Mouse (Mus musculus) urinary bladder, adult 2 months (tissue): ENCODE results near the gene Adss. TPM values are rescaled to one million over a fixed set of nuclear protein-coding genes. Genes with fewer than 3 reads are reported as not detected.

Experiments used
- DNase-seq: peaks from one replicate; pipeline ENCODE4 v3.0.0; 2022; ENCODE audit warnings: low spot score
- polyA plus RNA-seq: library from polyadenylated mRNA; depleted of rRNA; stranded (reverse); fragments of >200 nt; gene quantifications from 2 replicates; pipeline ENCODE4 v1.2.3, GENCODE M21; 2012; rRNA removed

Adss gene
- polyA plus RNA-seq, 1 experiment = 42.5 TPM

DNA sequence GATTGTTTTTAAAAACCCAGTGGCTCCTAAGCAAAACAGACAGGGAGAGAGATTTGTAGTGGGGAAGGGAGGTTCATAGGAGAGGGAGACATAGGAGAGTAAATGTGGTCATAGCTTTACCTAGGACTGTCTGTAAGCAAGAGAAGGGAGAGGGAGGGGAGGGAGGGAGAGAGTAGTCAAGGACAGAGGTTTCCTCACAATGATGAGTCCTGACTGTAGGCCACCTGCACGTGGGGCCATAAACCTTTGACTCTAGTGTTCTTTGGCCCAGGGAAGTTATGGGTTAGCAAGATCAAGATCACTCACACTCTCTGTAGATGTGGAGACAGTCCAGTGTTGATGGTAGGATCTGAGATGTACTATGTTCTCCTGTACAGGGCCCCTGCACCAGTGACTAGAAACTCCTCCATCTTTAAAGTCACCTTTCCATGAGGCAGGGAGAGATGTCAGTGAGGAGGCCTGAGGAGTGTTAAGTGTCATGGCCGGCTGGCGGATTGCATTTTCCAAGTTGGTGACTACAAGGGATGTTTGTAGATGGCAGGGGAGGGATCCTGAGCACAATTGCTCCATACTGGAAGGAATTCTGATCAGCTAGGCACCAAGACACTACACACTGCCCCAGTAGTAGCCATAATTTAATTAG is 68.3 kb downstream of the Adss start:
- no peak for DNase-seq

DNA sequence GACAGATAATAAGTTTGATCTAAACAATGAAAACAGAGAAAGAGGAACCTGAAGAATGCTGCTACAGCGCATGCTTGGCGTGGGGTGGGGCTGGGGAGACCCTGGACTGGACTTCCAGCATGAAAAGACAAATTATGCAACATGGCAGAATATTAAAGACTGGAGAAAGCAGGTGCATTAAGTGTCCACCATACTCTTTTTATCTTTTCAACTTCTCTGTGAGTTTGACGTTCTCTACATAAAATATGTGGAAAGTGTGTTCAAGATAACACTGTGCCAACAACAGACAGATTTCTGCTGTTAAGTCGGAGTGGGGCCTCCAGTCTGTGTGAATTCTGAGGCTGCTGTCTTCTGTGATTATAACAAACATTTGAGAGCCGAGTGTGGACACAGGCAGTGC is 69.4 kb downstream of the Adss start:
- DNase-seq = no peak

DNA sequence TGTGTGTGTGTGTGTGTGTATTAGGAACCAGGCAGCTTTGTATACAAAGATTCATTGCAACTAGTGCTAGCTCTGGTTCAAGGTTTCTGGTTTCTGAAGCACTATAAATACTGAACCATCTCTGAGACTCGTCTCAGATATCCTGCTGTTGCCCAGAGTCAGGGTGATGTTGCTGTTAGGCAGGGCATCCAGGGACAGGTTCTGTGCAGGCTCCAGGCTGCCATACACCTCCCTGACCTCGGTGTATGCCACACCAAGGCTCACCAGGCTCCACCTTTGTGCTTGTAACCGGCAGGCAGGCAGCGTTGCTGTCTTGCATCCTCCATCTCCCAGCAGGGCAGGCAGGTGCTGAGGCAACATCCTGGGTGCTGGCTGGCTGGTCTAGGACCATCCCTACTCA is 72.5 kb downstream of the Adss start:
- no peak for DNase-seq

DNA sequence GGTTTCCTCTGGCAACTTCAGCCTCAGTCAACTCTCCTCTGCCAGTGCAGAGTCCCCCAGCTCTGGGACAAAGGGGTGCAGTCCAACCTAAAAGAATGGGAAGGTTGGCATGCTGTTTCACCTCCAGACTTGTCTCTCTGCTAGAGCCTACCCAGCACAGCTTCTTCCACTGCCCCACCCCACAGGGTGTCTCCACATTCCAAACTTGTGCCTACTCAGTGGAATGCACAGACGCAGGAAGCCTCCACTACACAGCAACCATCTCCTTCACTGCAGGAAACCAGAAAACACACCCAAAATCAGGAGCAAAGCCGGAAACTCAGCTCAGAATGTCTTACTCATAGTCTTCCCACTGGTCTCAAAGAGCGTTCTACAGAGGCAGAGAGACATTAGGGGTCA is 77.3 kb downstream of the Adss start:
- DNase-seq = no peak

DNA sequence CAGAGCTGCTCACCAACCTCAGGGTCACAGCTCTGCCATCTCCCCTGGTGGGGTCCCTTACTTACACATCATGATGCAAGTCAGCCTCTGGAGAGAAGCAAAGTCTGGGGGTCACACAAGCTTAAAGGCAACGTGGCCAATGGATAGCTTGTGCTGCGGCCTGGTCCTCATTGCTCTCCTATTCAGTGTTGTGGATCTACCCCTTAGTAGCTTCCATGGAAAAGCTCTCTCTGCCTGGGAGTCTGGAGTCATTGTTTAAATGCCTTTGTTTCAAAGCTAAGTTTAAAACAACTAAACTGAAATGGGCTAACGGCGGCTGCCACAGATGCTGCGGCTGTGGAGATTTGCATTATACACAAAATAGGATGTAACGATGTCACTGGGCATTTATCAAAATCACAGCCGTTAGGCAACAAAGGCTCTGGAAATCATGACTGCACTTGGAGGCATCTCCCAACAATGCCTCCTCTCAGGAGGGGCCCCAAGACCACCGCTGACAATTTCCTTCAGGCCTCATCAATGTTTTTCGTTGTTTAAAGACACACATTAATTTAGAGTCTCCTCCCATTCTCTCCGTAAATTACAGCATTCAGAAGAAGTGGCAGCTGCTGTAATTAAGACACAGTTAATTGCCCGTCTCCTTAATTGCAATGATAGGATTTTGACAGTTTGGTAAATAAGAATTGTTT is 77.8 kb downstream of the Adss start:
- DNase-seq = no peak

DNA sequence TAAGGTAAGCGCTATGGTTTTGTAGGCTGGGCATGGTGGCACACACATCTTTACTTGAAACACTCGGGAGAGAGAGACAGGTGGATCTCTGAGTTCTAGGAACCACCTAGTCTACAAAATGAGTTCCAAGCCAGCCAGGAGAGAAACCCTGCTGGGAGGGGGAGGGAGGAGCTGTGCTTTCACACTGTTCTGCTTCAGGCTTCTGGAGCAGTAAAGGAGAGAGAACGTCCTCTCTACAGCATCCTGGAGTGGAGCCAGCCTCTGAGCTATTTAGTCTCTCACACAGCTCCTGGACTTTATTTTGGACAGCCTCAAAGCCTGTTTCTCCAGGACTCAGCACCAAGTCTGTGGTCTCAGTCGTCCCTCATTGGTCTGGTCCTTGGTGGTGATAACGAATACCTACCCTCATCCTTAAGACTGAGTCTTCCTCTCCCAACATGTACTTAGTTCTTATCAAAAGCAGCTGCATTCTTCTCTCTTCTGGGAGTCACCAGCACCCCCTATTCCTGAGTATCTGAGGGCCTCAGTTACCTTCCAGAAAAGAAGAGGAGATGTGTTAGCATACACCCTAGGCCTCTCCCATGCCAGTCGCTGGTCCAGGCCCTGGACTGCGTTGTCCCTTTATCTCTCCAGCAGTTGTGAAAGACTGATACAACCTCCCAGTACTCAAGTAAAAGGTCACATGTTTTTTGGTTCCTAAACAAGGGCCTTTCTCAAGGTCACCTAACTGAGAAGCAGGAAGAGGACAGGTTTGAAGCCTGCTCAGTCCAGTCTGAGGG is 79.1 kb downstream of the Adss start:
- no peak for DNase-seq

DNA sequence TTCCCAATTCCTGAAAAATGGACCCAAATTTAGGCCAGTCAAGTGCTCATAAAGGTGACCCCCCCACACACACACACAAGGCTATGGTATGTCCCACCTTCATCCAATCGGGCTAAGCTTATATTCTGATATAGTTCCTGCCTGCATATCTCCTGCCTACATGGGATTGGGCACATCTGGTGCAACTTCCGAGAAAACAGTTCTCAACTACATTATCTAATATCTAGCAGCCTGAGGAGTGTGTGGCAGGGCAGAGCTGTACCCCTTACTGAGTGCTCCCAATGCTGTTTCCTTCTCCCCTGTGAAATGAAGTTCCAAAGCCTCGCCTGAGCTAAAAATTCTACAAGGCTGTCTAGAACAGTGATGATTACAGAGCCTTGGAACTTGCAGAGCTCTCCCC is 79.9 kb downstream of the Adss start:
- DNase-seq = no peak

DNA sequence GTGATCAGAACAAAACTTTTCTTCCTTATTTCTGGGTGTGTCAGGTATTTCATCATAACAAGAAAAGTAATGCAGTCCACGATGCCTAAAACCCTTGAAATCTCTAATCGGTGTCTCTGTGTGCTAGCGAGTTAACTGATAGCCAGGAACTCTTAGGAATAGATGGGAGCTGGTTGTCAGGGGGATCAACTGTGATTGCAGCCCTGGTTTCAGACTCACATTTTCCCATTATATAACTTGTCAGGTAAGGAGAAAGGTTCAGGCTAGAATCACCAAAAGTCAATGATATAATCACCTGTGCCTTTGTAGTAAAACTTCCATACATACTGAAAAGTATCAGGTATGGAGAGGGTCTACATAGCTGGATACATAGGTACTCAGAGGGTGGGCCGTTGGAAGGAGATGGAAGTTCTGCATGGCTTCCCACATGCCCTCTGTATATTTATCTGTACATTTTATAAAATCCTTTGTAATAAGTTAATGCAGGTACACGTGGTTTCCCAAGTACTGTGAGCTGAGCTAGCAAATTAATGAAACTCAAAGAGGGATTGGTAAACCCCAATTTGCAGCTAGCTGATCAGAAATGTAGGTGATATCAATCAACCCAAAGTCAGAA is 81.8 kb downstream of the Adss start:
- no peak for DNase-seq

DNA sequence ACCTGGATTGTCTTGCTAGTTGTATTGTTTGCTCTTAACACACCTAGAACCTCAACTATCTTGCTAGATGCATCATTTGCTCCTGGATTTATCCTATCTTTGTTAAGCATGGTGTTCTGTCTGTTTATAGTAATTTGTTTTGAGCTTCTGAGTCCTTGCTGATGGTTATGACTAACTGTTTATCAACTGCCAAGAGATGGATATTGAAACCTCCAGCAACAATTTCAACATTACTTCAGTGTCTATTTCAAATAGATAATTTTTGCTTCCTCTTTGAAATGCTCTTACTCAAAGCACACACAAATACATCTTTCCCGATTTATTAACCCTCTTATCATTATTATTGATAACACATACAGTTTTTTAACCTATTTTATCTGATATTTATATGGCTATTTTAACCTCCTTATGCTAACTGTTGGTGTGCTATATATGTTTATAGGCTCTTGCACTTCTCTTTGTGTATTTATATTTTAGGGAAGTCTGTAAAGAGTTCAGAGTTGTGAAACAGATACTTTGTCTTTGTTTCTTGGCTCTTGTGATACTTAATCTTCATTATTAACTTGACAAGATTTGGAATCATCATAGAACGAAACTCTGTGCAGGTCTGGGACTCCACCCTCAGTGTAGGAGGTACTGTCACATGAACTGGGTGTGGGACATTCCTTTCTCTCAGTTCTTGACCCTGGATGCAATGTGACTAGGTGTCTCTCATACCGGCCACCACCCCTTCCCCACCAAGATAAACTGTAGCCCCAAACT is 82.5 kb downstream of the Adss start:
- DNase-seq = no peak

Other genes starting within 250 kb of the Adss start
- 0.14 and 0.19 TPM in 2 replicates for gene 1700016C15Rik, start 66.7 kb downstream of the Adss start, polyA plus RNA-seq
- gene Catspere2, start 186.9 kb upstream of the Adss start, polyA plus RNA-seq = 1.7 and 1.8 TPM in 2 replicates